Mouse (Mus musculus) G1E (cell line): ENCODE data around the gene 4930402F06Rik.

Experiments used
- CTCF ChIP-seq: IDR thresholded peaks from 2 replicates; pipeline ENCODE4 v1.5.1; 2012; ENCODE audit warnings: low read depth, low read length, inconsistent platforms, mixed read lengths
- GATA1 ChIP-seq: IDR thresholded peaks from 2 replicates; pipeline ENCODE4 v1.6.1; 2012; ENCODE audit warnings: borderline replicate concordance, low read length, inconsistent platforms, mixed read lengths
- GATA2 ChIP-seq: IDR thresholded peaks from 2 replicates; pipeline ENCODE4 v1.6.1; 2012; ENCODE audit warnings: low read depth, low read length, inconsistent platforms, borderline replicate concordance
- POLR2AphosphoS5 ChIP-seq: IDR thresholded peaks from 2 replicates; pipeline ENCODE4 v1.6.1; 2012; ENCODE audit warnings: low read depth, low read length, inconsistent platforms; ENCODE audit not compliant: insufficient replicate concordance
- TAL1 ChIP-seq: conservative IDR thresholded peaks from 2 replicates; pipeline ENCODE4 v1.6.1; 2012; ENCODE audit warnings: low read depth, low read length, inconsistent platforms, mixed read lengths

DNA sequence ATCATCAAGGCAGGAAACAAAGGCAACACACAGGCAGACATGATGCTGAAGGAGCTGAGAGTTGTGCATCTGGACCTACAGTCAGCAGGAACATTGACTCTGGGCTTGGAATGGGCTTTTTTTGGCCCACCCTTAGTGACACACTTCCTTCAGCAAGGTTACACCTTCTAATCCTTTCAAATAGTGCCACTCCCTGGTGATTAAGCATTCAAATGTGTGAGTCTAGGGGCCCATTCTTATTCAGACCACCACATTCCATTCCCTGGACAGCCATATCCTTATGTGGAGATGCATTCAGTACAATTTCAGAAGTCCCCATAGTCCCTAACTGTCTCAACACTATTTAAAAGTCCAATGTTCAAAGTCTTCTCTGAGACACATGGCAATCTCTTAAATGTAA lies 26.3 kb downstream of the 4930402F06Rik start:
- TF ChIP-seq CTCF (no peak), GATA1 (no peak), POLR2AphosphoS5 (no peak), TAL1 (no peak), GATA2 (no peak)
